Mouse (Mus musculus): Measurements from ENCODE around the gene Abtb2. TPM values are rescaled to one million over a fixed set of nuclear protein-coding genes. Genes with fewer than 3 reads are reported as not detected.
A peak's percentile ranks its signal among the peaks of the same experiment; 100 is the strongest.
"Not testable (repeated sequence)": the region's sequence is repeated elsewhere in the genome, so short reads cannot be mapped to it uniquely, and the experiment has no call there.

The Abtb2 gene
- polyA plus RNA-seq (2015; fragmentation: Nextera tagmentation; extraction: Ambion mirVana), result 10.8 and 11.5 TPM in 2 replicates

- peak within 1 kb of the TSS; percentile 65 for H3K9ac ChIP-seq (replicated peaks)
These were observed at the start of gene Abtb2 for GRCm38 (mm10) chr2:103565732-103566422. Gene Abtb2 (plus strand): TSS chr2:103566310.

GRCm38 (mm10) chr2:103516472-103516871, 49.6 kb upstream of the Abtb2 start:
- no peak overlapping the region for H3K9ac ChIP-seq (replicated peaks)
- H3K36me3 ChIP-seq, result no peaks in the 10 kb centered on the region
- 84% methylated on average over 1 of the region's 1 CpGs for WGBS
- no peak overlapping the region for H3K4me2 ChIP-seq
- no peaks in the 10 kb centered on the region for H3K4me1 ChIP-seq
- H3K27ac ChIP-seq (replicated peaks), result no peak overlapping the region
- no peaks in the 10 kb centered on the region for H3K9me3 ChIP-seq (replicated peaks)
- ATAC-seq (ENCODE audit: low FRiP score), result no peak
- no peaks in the 10 kb centered on the region for H3K27me3 ChIP-seq (replicated peaks)
- no peak overlapping the region for H3K4me3 ChIP-seq (replicated peaks)

More at GRCm38 (mm10) chr2:103565732-103566422, at the start of gene Abtb2:
- Histone ChIP-seq H3K27ac (replicated peaks) (peak within 1 kb of the TSS; percentile 79), H3K4me3 (replicated peaks) (peak within 1 kb of the TSS; percentile 68), H3K9me3 (replicated peaks) (no peaks in the 10 kb centered on the region), H3K4me1 (peaks cover 40% of the 10 kb centered on the region), H3K27me3 (replicated peaks) (peaks cover 19% of the 10 kb centered on the region), H3K36me3 (no peaks in the 10 kb centered on the region), H3K4me2 (peak within 1 kb of the TSS; percentile 100)
- WGBS, result under 1% methylated on average over 34 of the region's 34 CpGs
- peak; percentile 94 for ATAC-seq (ENCODE audit: low FRiP score)

DNA sequence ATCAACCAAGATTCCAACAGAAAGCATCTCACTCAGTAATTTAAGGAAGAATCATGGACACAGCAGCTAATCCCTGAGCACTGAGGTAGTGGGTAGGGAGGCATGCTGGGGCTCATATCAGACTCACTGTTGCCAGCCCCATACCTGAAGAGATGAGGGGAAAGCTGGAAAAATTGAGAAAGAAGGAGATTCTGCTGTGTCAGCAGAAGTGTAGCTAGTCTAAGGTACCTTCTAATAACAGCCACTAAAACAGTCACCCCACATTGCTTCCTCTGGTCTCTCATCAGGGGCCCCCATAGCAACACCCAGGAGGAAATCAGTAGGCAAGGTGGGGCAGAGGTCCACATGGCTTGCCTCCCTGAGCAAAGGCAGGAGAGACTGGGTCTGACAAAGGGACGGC, 40.5 kb upstream of the Abtb2 start:
- Histone ChIP-seq H3K4me3 (replicated peaks) (no peak overlapping the region), H3K4me1 (no peaks in the 10 kb centered on the region), H3K4me2 (no peak overlapping the region), H3K36me3 (no peaks in the 10 kb centered on the region), H3K9me3 (replicated peaks) (no peaks in the 10 kb centered on the region), H3K9ac (replicated peaks) (no peak overlapping the region), H3K27ac (replicated peaks) (no peak overlapping the region), H3K27me3 (replicated peaks) (no peaks in the 10 kb centered on the region)
- WGBS, result 85% methylated on average over 1 of the region's 1 CpGs
- no peak for ATAC-seq (ENCODE audit: low FRiP score)

- 11% methylated on average over 2 of the region's 2 CpGs for WGBS
- Histone ChIP-seq H3K9ac (replicated peaks) (no peak overlapping the region), H3K9me3 (replicated peaks) (no peaks in the 10 kb centered on the region), H3K4me1 (no peaks in the 10 kb centered on the region), H3K4me2 (no peak overlapping the region), H3K36me3 (no peaks in the 10 kb centered on the region), H3K27ac (replicated peaks) (no peak overlapping the region), H3K4me3 (replicated peaks) (no peak overlapping the region), H3K27me3 (replicated peaks) (no peaks in the 10 kb centered on the region)
- ATAC-seq (ENCODE audit: low FRiP score), result no peak
These were observed 19.0 kb upstream of the Abtb2 start for GRCm38 (mm10) chr2:103547132-103547531.

DNA sequence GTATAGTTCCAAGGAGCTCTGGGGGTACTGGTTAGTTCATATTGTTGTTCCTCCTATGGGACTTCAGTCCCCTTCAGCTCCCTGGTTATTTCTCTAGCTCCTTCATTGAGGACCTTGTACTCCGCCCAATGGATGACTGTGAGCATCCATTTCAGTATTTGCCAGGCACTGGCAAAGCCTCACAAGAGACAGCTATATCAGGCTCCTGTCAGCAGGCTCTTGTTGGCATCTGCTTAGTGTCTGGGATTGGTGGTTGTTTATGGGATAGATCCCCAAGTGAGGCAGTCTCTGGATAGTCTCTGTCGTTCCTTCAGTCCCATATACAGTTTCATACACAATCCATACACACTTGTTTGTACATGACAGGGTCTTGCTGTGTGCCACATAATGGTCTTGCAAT, 15.8 kb upstream of the Abtb2 start:
- 94% methylated on average over 2 of the region's 2 CpGs for WGBS

DNA sequence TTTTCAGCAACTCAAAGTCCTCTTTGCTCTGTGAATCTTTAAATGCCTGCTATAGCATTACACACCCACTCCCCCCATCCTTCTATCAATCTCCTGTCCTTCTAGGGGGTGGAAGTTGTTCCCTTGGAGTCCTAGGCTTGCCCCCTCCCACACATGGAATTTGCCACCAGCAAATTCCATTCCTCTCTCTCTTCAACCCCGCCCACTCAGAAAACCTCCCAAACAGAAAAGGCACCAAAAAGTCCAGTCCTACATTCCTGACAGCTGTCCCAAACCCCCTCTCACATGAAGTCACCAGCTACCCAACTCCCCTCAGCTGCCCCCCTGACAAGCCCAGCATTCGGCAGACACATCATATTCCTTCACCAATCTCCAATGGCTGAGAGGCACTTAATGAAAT, 12.1 kb upstream of the Abtb2 start:
- Histone ChIP-seq H3K9me3 (replicated peaks) (no peaks in the 10 kb centered on the region), H3K36me3 (no peaks in the 10 kb centered on the region), H3K4me3 (replicated peaks) (no peak overlapping the region), H3K4me1 (no peaks in the 10 kb centered on the region), H3K9ac (replicated peaks) (no peak overlapping the region), H3K27ac (replicated peaks) (no peak overlapping the region), H3K4me2 (no peak overlapping the region), H3K27me3 (replicated peaks) (no peaks in the 10 kb centered on the region)
- no peak for ATAC-seq (ENCODE audit: low FRiP score)
- WGBS, result 78% methylated on average over 2 of the region's 2 CpGs

More for the DNA sequence above, 15.8 kb upstream of the Abtb2 start:
- H3K4me2 ChIP-seq; H3K36me3 ChIP-seq; H3K9me3 ChIP-seq (replicated peaks); H3K4me3 ChIP-seq (replicated peaks); H3K27me3 ChIP-seq (replicated peaks); H3K9ac ChIP-seq (replicated peaks); H3K27ac ChIP-seq (replicated peaks); ATAC-seq (ENCODE audit: low FRiP score); H3K4me1 ChIP-seq: not testable (repeated sequence)

GRCm38 (mm10) chr2:103556125-103556877, 9.8 kb upstream of the Abtb2 start:
- 72% methylated on average over 10 of the region's 10 CpGs for WGBS
- ATAC-seq (ENCODE audit: low FRiP score), result no peak
- no peaks in the 10 kb centered on the region for H3K36me3 ChIP-seq

GRCm38 (mm10) chr2:103560955-103561354, 5.2 kb upstream of the Abtb2 start:
- WGBS, result 87% methylated on average over 4 of the region's 4 CpGs
- peaks cover 19% of the 10 kb centered on the region for H3K27me3 ChIP-seq (replicated peaks)
- H3K4me2 ChIP-seq, result no peak overlapping the region
- no peaks in the 10 kb centered on the region for H3K36me3 ChIP-seq
- no peak overlapping the region for H3K27ac ChIP-seq (replicated peaks)
- no peak overlapping the region for H3K4me3 ChIP-seq (replicated peaks)
- peaks cover 12% of the 10 kb centered on the region for H3K4me1 ChIP-seq
- no peak overlapping the region for H3K9ac ChIP-seq (replicated peaks)
- H3K9me3 ChIP-seq (replicated peaks), result no peaks in the 10 kb centered on the region
- ATAC-seq (ENCODE audit: low FRiP score), result no peak

More at GRCm38 (mm10) chr2:103556125-103556877, 9.8 kb upstream of the Abtb2 start:
- no peak overlapping the region for H3K4me2 ChIP-seq
- H3K27ac ChIP-seq (replicated peaks), result no peak overlapping the region
- H3K4me3 ChIP-seq (replicated peaks), result no peak overlapping the region
- H3K9me3 ChIP-seq (replicated peaks), result no peaks in the 10 kb centered on the region
- H3K4me1 ChIP-seq, result no peaks in the 10 kb centered on the region
- H3K27me3 ChIP-seq (replicated peaks), result no peaks in the 10 kb centered on the region
- no peak overlapping the region for H3K9ac ChIP-seq (replicated peaks)

GRCm38 (mm10) chr2:103564427-103565023, 1.6 kb upstream of the Abtb2 start:
- Histone ChIP-seq H3K27me3 (replicated peaks) (peaks cover 19% of the 10 kb centered on the region), H3K4me3 (replicated peaks) (peak overlapping the region; percentile 68), H3K9ac (replicated peaks) (no peak overlapping the region), H3K4me2 (peak overlapping the region; percentile 100), H3K4me1 (peaks cover 33% of the 10 kb centered on the region), H3K9me3 (replicated peaks) (no peaks in the 10 kb centered on the region), H3K27ac (replicated peaks) (no peak overlapping the region), H3K36me3 (no peaks in the 10 kb centered on the region)
- ATAC-seq (ENCODE audit: low FRiP score), result no peak
- WGBS, result 17% methylated on average over 8 of the region's 8 CpGs

GRCm38 (mm10) chr2:103565171-103565591, 929 bp upstream of the Abtb2 start:
- Histone ChIP-seq H3K27ac (replicated peaks) (0 out of 2 replicates have a peak overlapping the region, but pooled peaks have one; percentile 48), H3K27me3 (replicated peaks) (peaks cover 19% of the 10 kb centered on the region), H3K9me3 (replicated peaks) (no peaks in the 10 kb centered on the region), H3K4me2 (peak overlapping the region; percentile 100), H3K9ac (replicated peaks) (peak overlapping the region; percentile 42), H3K4me1 (peaks cover 38% of the 10 kb centered on the region), H3K36me3 (no peaks in the 10 kb centered on the region), H3K4me3 (replicated peaks) (peak overlapping the region; percentile 68)
- 1% methylated on average over 22 of the region's 22 CpGs for WGBS
- peak; percentile 43 for ATAC-seq (ENCODE audit: low FRiP score)

- under 1% methylated on average over 40 of the region's 40 CpGs for WGBS
- Histone ChIP-seq H3K36me3 (no peaks in the 10 kb centered on the region), H3K27ac (replicated peaks) (peak overlapping the region; percentile 79), H3K4me1 (peaks cover 40% of the 10 kb centered on the region), H3K9ac (replicated peaks) (peak overlapping the region; percentile 65), H3K27me3 (replicated peaks) (peaks cover 19% of the 10 kb centered on the region), H3K4me3 (replicated peaks) (peak overlapping the region; percentile 68), H3K9me3 (replicated peaks) (no peaks in the 10 kb centered on the region), H3K4me2 (peak overlapping the region; percentile 100)
- peak; percentile 37; the same call in 1 of the 2 replicates for ATAC-seq (ENCODE audit: low FRiP score)
These were observed 258 bp downstream of the Abtb2 start for GRCm38 (mm10) chr2:103566423-103566712.
